Mouse (Mus musculus) CD4-positive, CD25-positive, alpha-beta regulatory T cell, adult 2 months (primary cell): Measurements from ENCODE around the gene Msh5.
"Not testable (repeated sequence)": the region's sequence is repeated elsewhere in the genome, so short reads cannot be mapped to it uniquely, and the experiment has no call there.

ENCODE experiments used
- DNase-seq: peaks from one replicate; pipeline ENCODE4 v3.0.0-alpha.2; 2012; ENCODE audit warnings: low read depth, low spot score

Gene Msh5

GRCm38 (mm10) chr17:35048932-35049440, 2.4 kb upstream of the Msh5 start:
- DNase-seq = no peak

- DNase-seq = peak; percentile 69
Observed at GRCm38 (mm10) chr17:35048149-35048931, 1.8 kb upstream of the Msh5 start.

- no peak for DNase-seq
Observed at GRCm38 (mm10) chr17:35047688-35048087, 1.1 kb upstream of the Msh5 start.

- no peak for DNase-seq
Observed at GRCm38 (mm10) chr17:35045807-35046680, 501 bp downstream of the Msh5 start.

- no peak for DNase-seq
Observed at GRCm38 (mm10) chr17:35044904-35045806, 1.4 kb downstream of the Msh5 start.

GRCm38 (mm10) chr17:35043794-35044193, 2.8 kb downstream of the Msh5 start:
- no peak for DNase-seq

GRCm38 (mm10) chr17:35039121-35039873, 7.2 kb downstream of the Msh5 start:
- no peak for DNase-seq

GRCm38 (mm10) chr17:35034896-35035295, 11.6 kb downstream of the Msh5 start:
- DNase-seq = no peak

GRCm38 (mm10) chr17:35033703-35034102, 12.8 kb downstream of the Msh5 start:
- DNase-seq = not testable (repeated sequence)

- DNase-seq = no peak
Observed at GRCm38 (mm10) chr17:35032323-35032870, 14.1 kb downstream of the Msh5 start.

- DNase-seq = no peak
Observed at GRCm38 (mm10) chr17:35031880-35032279, 14.7 kb downstream of the Msh5 start.

GRCm38 (mm10) chr17:35031272-35031671, 15.3 kb downstream of the Msh5 start:
- DNase-seq = no peak

GRCm38 (mm10) chr17:35029691-35030532, 16.6 kb downstream of the Msh5 start:
- DNase-seq = peak; percentile 60

- no peak for DNase-seq
Observed at GRCm38 (mm10) chr17:35028315-35028714, 18.2 kb downstream of the Msh5 start.

GRCm38 (mm10) chr17:35027277-35028068, 19.1 kb downstream of the Msh5 start, which contains the start of gene Sapcd1:
Sapcd1 (minus strand) TSS chr17:35028016.
- no peak for DNase-seq

GRCm38 (mm10) chr17:35026206-35026605, 20.3 kb downstream of the Msh5 start:
- DNase-seq = no peak

- no peak for DNase-seq
Observed at GRCm38 (mm10) chr17:35024691-35025488, 21.7 kb downstream of the Msh5 start.

- no peak for DNase-seq
Observed at GRCm38 (mm10) chr17:35024261-35024660, 22.3 kb downstream of the Msh5 start.
